Mouse (Mus musculus) MEL (cell line): Measurements from ENCODE around the gene Gimap7.

ENCODE experiments used
- BHLHE40 ChIP-seq: IDR thresholded peaks from 2 replicates; pipeline ENCODE4 v1.6.1; 2012; ENCODE audit warnings: low read depth, mild to moderate bottlenecking, inconsistent platforms, low read length, improper control_type of control experiment, borderline replicate concordance
- CTCF ChIP-seq, 3 experiments: IDR thresholded peaks in 2 of 3; conservative IDR thresholded peaks in 1 of 3; 2 replicates each; pipeline ENCODE4 v1.5.1; 2011 to 2012; ENCODE audit warnings: low read length in 3 of 3, low read depth in 2 of 3, mild to moderate bottlenecking in 2 of 3, improper control_type of control experiment in 1 of 3, inconsistent platforms in 1 of 3, mixed read lengths in 1 of 3, moderate library complexity in 1 of 3; ENCODE audit not compliant: control insufficient read depth in 1 of 3, insufficient read depth in 1 of 3, poor library complexity in 1 of 3, severe bottlenecking in 1 of 3
- EP300 ChIP-seq, 2 experiments: IDR thresholded peaks; 2 replicates each; pipeline ENCODE4 v1.6.1; 2011; ENCODE audit warnings: improper control_type of control experiment in 2 of 2, low read length in 2 of 2, low read depth in 1 of 2, mild to moderate bottlenecking in 1 of 2
- MAFK ChIP-seq: IDR thresholded peaks from 2 replicates; pipeline ENCODE4 v1.6.1; 2011; ENCODE audit warnings: low read depth, mild to moderate bottlenecking, low read length, improper control_type of control experiment, borderline replicate concordance
- MAX ChIP-seq: IDR thresholded peaks from 2 replicates; pipeline ENCODE4 v1.6.1; 2011; ENCODE audit warnings: low read length, improper control_type of control experiment
- POLR2A ChIP-seq, 2 experiments: IDR thresholded peaks; 2 replicates each; pipeline ENCODE4 v1.6.1; 2011 to 2012; ENCODE audit warnings: low read length in 2 of 2, mild to moderate bottlenecking in 2 of 2, control low read depth in 1 of 2, improper control_type of control experiment in 1 of 2, low read depth in 1 of 2, moderate library complexity in 1 of 2; ENCODE audit not compliant: control insufficient read depth in 1 of 2, insufficient read depth in 1 of 2, poor library complexity in 1 of 2
- TAL1 ChIP-seq: IDR thresholded peaks from 2 replicates; pipeline ENCODE4 v1.6.1; 2012; ENCODE audit warnings: mild to moderate bottlenecking, inconsistent platforms, low read length, moderate library complexity, mixed read lengths

DNA sequence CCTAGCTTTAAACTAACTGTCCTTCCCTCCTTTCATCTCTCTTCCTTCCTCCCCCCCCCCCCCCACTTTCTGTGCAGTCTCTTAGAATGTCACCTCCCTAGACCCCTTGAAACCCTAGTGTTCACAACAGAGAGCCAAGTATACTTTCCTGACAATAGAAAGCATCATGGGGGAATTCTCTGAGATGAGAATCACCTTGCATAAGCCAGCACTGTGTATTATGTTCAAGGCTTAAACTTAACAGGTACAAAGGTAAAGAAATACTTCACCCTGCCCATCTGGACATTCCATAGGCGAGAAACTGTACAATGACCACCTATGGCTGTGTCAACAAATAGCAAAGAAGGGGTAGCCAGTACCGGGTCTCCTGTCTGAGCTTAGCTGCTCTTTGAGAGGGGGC, 27.1 kb downstream of the Gimap7 start:
- no peak for TF ChIP-seq CTCF (IDR thresholded peaks at IDR 0.05 in 2 of 3, conservative IDR thresholded peaks at IDR 0.05 in 1 of 3; ENCODE audit: control insufficient read depth in 1 of 3, insufficient read depth in 1 of 3, low read depth in 2 of 3, low read length in 3 of 3, poor library complexity in 1 of 3, severe bottlenecking in 1 of 3)
- no peak for TF ChIP-seq MAX
- no peak for TF ChIP-seq EP300 (IDR thresholded peaks at IDR 0.05; ENCODE audit: low read depth in 1 of 2, low read length in 2 of 2)
- no peak for TF ChIP-seq POLR2A (IDR thresholded peaks at IDR 0.05; ENCODE audit: control insufficient read depth in 1 of 2, insufficient read depth in 1 of 2, low read depth in 1 of 2, low read length in 2 of 2, poor library complexity in 1 of 2)
- no peak for TF ChIP-seq MAFK
- TF ChIP-seq TAL1: no peak
- TF ChIP-seq BHLHE40: no peak
